Comparison of ENCODE assay signal across 8 mouse cellular contexts in the genomic region with DNA sequence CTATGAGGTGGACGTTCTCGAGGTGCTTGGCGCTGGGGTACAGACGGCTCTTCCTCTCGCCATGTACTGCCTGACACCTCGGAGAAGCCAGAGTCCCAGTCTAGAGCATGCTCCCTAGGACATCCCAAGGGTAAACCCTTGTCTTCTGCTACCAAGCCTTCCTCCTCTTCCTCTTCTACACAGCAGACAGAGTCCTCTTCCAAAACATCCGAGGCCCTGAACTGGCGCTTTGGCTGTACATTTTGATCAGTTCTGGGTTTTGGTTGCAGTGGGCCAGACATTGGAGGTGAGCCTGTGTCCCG. TPM values are rescaled to one million over a fixed set of nuclear protein-coding genes. Genes with fewer than 3 reads are reported as not detected.
DNase-seq lines count a peak whose midpoint lies in the region; ATAC-seq and TF ChIP-seq lines count a peak whose summit lies in the region.

No protein-coding gene starts in this region.

- H3K9ac ChIP-seq in forebrain, embryonic 15.5 days (replicated peaks): peak overlapping the region; percentile 44; the same call in 1 of the 2 replicates
- peak overlapping the region; percentile 90 for H3K9ac ChIP-seq in liver, embryonic 11.5 days (ENCODE audit: low read depth, low read length)
- peak overlapping the region; percentile 74 for H3K9ac ChIP-seq in stomach, postnatal 0 days (ENCODE audit: low read length)

- peaks cover 59% of the 10 kb centered on the region for H3K36me3 ChIP-seq in megakaryocyte, embryonic 14.5 days (replicated peaks; ENCODE audit: low read length)
- no peaks in the 10 kb centered on the region for H3K36me3 ChIP-seq in forebrain, embryonic 15.5 days
- peaks cover 7% of the 10 kb centered on the region for H3K36me3 ChIP-seq in liver, embryonic 11.5 days (ENCODE audit: control insufficient read depth, insufficient read depth, low read length)
- no peaks in the 10 kb centered on the region; the same call in 1 of the 2 replicates for H3K36me3 ChIP-seq in stomach, postnatal 0 days (ENCODE audit: control insufficient read depth, insufficient read depth, low read length)

- 68% methylated on average over 9 of the region's 9 CpGs for WGBS in forebrain, embryonic 15.5 days
- WGBS in liver, embryonic 11.5 days: 29% methylated on average over 9 of the region's 9 CpGs
- WGBS in stomach, postnatal 0 days: 37% methylated on average over 9 of the region's 9 CpGs

- H3K27me3 ChIP-seq in megakaryocyte, embryonic 14.5 days (replicated peaks): no peaks in the 10 kb centered on the region
- no peaks in the 10 kb centered on the region; the same call in 1 of the 2 replicates for H3K27me3 ChIP-seq in forebrain, embryonic 15.5 days
- no peaks in the 10 kb centered on the region; the same call in 1 of the 2 replicates for H3K27me3 ChIP-seq in liver, embryonic 11.5 days (replicated peaks; ENCODE audit: control insufficient read depth, insufficient read depth, low read length)
- no peaks in the 10 kb centered on the region for H3K27me3 ChIP-seq in stomach, postnatal 0 days (ENCODE audit: control insufficient read depth, insufficient read depth, low read length)

- DNase-seq in liver, embryonic 11.5 days (ENCODE audit: low spot score): peak; percentile 38
- DNase-seq in stomach, postnatal 0 days (ENCODE audit: low spot score): no peak
- no peak for DNase-seq in adrenal gland, postnatal 25 days
- DNase-seq in embryo, embryonic 9.5 days (ENCODE audit: extremely low spot score): no peak

- no peak for ATAC-seq in megakaryocyte, adult 5-6 weeks (ENCODE audit: poor library complexity, severe bottlenecking)
- no peak for ATAC-seq in forebrain, embryonic 15.5 days (replicated peaks)
- no peak for ATAC-seq in liver, embryonic 11.5 days (replicated peaks; ENCODE audit: low FRiP score)
- ATAC-seq in stomach, postnatal 0 days (ENCODE audit: low FRiP score, low TSS enrichment): no peak
- ATAC-seq in CD4-positive, CD25-positive, alpha-beta regulatory T cell, adult 4 months: no peak

- peak overlapping the region; percentile 67 for H3K4me2 ChIP-seq in forebrain, embryonic 15.5 days (replicated peaks)
- H3K4me2 ChIP-seq in liver, embryonic 11.5 days: peak overlapping the region; percentile 89
- H3K4me2 ChIP-seq in stomach, postnatal 0 days (replicated peaks; ENCODE audit: low read depth): peak overlapping the region; percentile 80

- peaks cover 79% of the 10 kb centered on the region for H3K4me1 ChIP-seq in megakaryocyte, embryonic 14.5 days
- peaks cover 34% of the 10 kb centered on the region for H3K4me1 ChIP-seq in forebrain, embryonic 15.5 days
- H3K4me1 ChIP-seq in liver, embryonic 11.5 days (replicated peaks; ENCODE audit: control insufficient read depth, insufficient read depth, low read length): peaks cover 51% of the 10 kb centered on the region
- H3K4me1 ChIP-seq in stomach, postnatal 0 days (replicated peaks; ENCODE audit: control insufficient read depth, insufficient read depth): peaks cover 9% of the 10 kb centered on the region

- no peak for TF ChIP-seq EP300 in stomach, postnatal 0 days (optimal IDR thresholded peaks at IDR 0.05)

- H3K9me3 ChIP-seq in megakaryocyte, embryonic 14.5 days: no peaks in the 10 kb centered on the region
- H3K9me3 ChIP-seq in forebrain, embryonic 15.5 days: no peaks in the 10 kb centered on the region
- H3K9me3 ChIP-seq in liver, embryonic 11.5 days (ENCODE audit: control insufficient read depth, low read length): no peaks in the 10 kb centered on the region
- no peaks in the 10 kb centered on the region for H3K9me3 ChIP-seq in stomach, postnatal 0 days (ENCODE audit: control insufficient read depth, low read length)

- no peak for TF ChIP-seq CTCF in stomach, postnatal 0 days (IDR thresholded peaks at IDR 0.05; ENCODE audit: low read depth)

- H3K4me3 ChIP-seq in megakaryocyte, embryonic 14.5 days (replicated peaks): peak overlapping the region; percentile 99
- H3K4me3 ChIP-seq in forebrain, embryonic 15.5 days: peak overlapping the region; percentile 53
- H3K4me3 ChIP-seq in liver, embryonic 11.5 days (ENCODE audit: low read depth, low read length): peak overlapping the region; percentile 83
- peak overlapping the region; percentile 64 for H3K4me3 ChIP-seq in stomach, postnatal 0 days (ENCODE audit: low read depth, low read length)

- peak overlapping the region; percentile 28; the same call in 1 of the 2 replicates for H3K27ac ChIP-seq in forebrain, embryonic 15.5 days (replicated peaks)
- peak overlapping the region; percentile 97 for H3K27ac ChIP-seq in liver, embryonic 11.5 days (ENCODE audit: low read depth, low read length)
- peak overlapping the region; percentile 97 for H3K27ac ChIP-seq in stomach, postnatal 0 days (replicated peaks)

RNA-seq across cellular contexts. Expression of a gene that starts 1.0 kb away (rescaled TPM):
- polyA plus RNA-seq in megakaryocyte, embryonic 14.5 days (2012; ENCODE audit: insufficient read depth, low replicate concordance): 270 and 880 TPM in 2 replicates
- total RNA-seq in megakaryocyte, adult 5-6 weeks (2015): 1.8 and 4.7 TPM in 2 replicates
- total RNA-seq in megakaryocyte, adult 5-6 weeks (2017): 2.6 and 3.2 TPM in 2 replicates
- polyA plus RNA-seq in forebrain, embryonic 15.5 days (2015; fragmentation: Nextera tagmentation; extraction: Ambion mirVana): 12.6 and 12.8 TPM in 2 replicates
- 74.8 and 76.2 TPM in 2 replicates for polyA plus RNA-seq in liver, embryonic 11.5 days (2014; fragmentation: Nextera tagmentation; extraction: Ambion mirVana)
- polyA plus RNA-seq in stomach, postnatal 0 days (2015; fragmentation: Nextera tagmentation; extraction: Ambion mirVana): 25.9 and 27.6 TPM in 2 replicates
- total RNA-seq in adrenal gland, postnatal 25 days (2021): 5.7 and 6.4 TPM in 2 replicates
- polyA plus RNA-seq in CD4-positive, CD25-positive, alpha-beta regulatory T cell, adult 4 months (2017; shearing (Covaris generic)): under 1 TPM; 0.63 to 0.87 TPM

RNA-seq across cellular contexts. Expression of a gene that starts 1.8 kb away (rescaled TPM):
- 2.7 TPM in 1 of 2 replicates, not detected in the other for polyA plus RNA-seq in megakaryocyte, embryonic 14.5 days (2012; ENCODE audit: insufficient read depth, low replicate concordance)
- total RNA-seq in megakaryocyte, adult 5-6 weeks (2015): 0.18 TPM in 1 of 2 replicates, not detected in the other
- not detected in 2 replicates for total RNA-seq in megakaryocyte, adult 5-6 weeks (2017)
- polyA plus RNA-seq in forebrain, embryonic 15.5 days (2015; fragmentation: Nextera tagmentation; extraction: Ambion mirVana): 0.64 and 0.83 TPM in 2 replicates
- 2.0 TPM in 2 replicates for polyA plus RNA-seq in liver, embryonic 11.5 days (2014; fragmentation: Nextera tagmentation; extraction: Ambion mirVana)
- 0.69 and 0.87 TPM in 2 replicates for polyA plus RNA-seq in stomach, postnatal 0 days (2015; fragmentation: Nextera tagmentation; extraction: Ambion mirVana)
- 0.46 TPM in 1 of 2 replicates, not detected in the other for total RNA-seq in adrenal gland, postnatal 25 days (2021)
- polyA plus RNA-seq in CD4-positive, CD25-positive, alpha-beta regulatory T cell, adult 4 months (2017; shearing (Covaris generic)): not detected

RNA-seq across cellular contexts. Expression of a gene that starts 7.6 kb away (rescaled TPM):
- polyA plus RNA-seq in megakaryocyte, embryonic 14.5 days (2012; ENCODE audit: insufficient read depth, low replicate concordance): 9.9 and 23.4 TPM in 2 replicates
- total RNA-seq in megakaryocyte, adult 5-6 weeks (2015): 0.33 TPM in 1 of 2 replicates, not detected in the other
- total RNA-seq in megakaryocyte, adult 5-6 weeks (2017): 0.51 and 1.7 TPM in 2 replicates
- 0.36 and 1.7 TPM in 2 replicates for polyA plus RNA-seq in forebrain, embryonic 15.5 days (2015; fragmentation: Nextera tagmentation; extraction: Ambion mirVana)
- 5.1 and 5.6 TPM in 2 replicates for polyA plus RNA-seq in liver, embryonic 11.5 days (2014; fragmentation: Nextera tagmentation; extraction: Ambion mirVana)
- polyA plus RNA-seq in stomach, postnatal 0 days (2015; fragmentation: Nextera tagmentation; extraction: Ambion mirVana): 1.3 and 2.0 TPM in 2 replicates
- 1.8 and 3.1 TPM in 2 replicates for total RNA-seq in adrenal gland, postnatal 25 days (2021)
- polyA plus RNA-seq in CD4-positive, CD25-positive, alpha-beta regulatory T cell, adult 4 months (2017; shearing (Covaris generic)): 1 to 10 TPM in 1 of 2 experiments, under 1 TPM in 1; 0.39 to 1.8 TPM

RNA-seq across cellular contexts. Expression of a gene that starts 9.4 kb away (rescaled TPM):
- polyA plus RNA-seq in megakaryocyte, embryonic 14.5 days (2012; ENCODE audit: insufficient read depth, low replicate concordance): 78.9 and 91.5 TPM in 2 replicates
- 37.5 and 44.3 TPM in 2 replicates for total RNA-seq in megakaryocyte, adult 5-6 weeks (2015)
- total RNA-seq in megakaryocyte, adult 5-6 weeks (2017): 35.6 and 43.2 TPM in 2 replicates
- polyA plus RNA-seq in forebrain, embryonic 15.5 days (2015; fragmentation: Nextera tagmentation; extraction: Ambion mirVana): 2.5 and 2.9 TPM in 2 replicates
- polyA plus RNA-seq in liver, embryonic 11.5 days (2014; fragmentation: Nextera tagmentation; extraction: Ambion mirVana): 44.3 and 47.4 TPM in 2 replicates
- polyA plus RNA-seq in stomach, postnatal 0 days (2015; fragmentation: Nextera tagmentation; extraction: Ambion mirVana): 24.7 and 28.9 TPM in 2 replicates
- total RNA-seq in adrenal gland, postnatal 25 days (2021): 19.0 and 22.2 TPM in 2 replicates
- 100 to 1,000 TPM; 184 to 299 TPM for polyA plus RNA-seq in CD4-positive, CD25-positive, alpha-beta regulatory T cell, adult 4 months (2017; shearing (Covaris generic))

RNA-seq across cellular contexts. Expression of a gene that starts 11.4 kb away (rescaled TPM):
- polyA plus RNA-seq in megakaryocyte, embryonic 14.5 days (2012; ENCODE audit: insufficient read depth, low replicate concordance): 3.2 and 5.8 TPM in 2 replicates
- total RNA-seq in megakaryocyte, adult 5-6 weeks (2015): not detected in 2 replicates
- not detected in 2 replicates for total RNA-seq in megakaryocyte, adult 5-6 weeks (2017)
- 0.69 TPM in 1 of 2 replicates, not detected in the other for polyA plus RNA-seq in forebrain, embryonic 15.5 days (2015; fragmentation: Nextera tagmentation; extraction: Ambion mirVana)
- 0.69 TPM in 1 of 2 replicates, not detected in the other for polyA plus RNA-seq in liver, embryonic 11.5 days (2014; fragmentation: Nextera tagmentation; extraction: Ambion mirVana)
- 0.18 TPM in 1 of 2 replicates, not detected in the other for polyA plus RNA-seq in stomach, postnatal 0 days (2015; fragmentation: Nextera tagmentation; extraction: Ambion mirVana)
- total RNA-seq in adrenal gland, postnatal 25 days (2021): 2.8 TPM in 1 of 2 replicates, not detected in the other
- polyA plus RNA-seq in CD4-positive, CD25-positive, alpha-beta regulatory T cell, adult 4 months (2017; shearing (Covaris generic)): not detected

Comparison
In these comparisons a context has a peak if more than half of its experiments do, and no peak if none do; other contexts are left out.
1. H3K27ac ChIP-seq: peak in every context shown above with its lines; median percentile 97 in liver, embryonic 11.5 days; 97 in stomach, postnatal 0 days; 28 in forebrain, embryonic 15.5 days.